Comparison of ENCODE assay signal across 28 mouse cellular contexts in genomic region chr15:27457001-27457400, GRCm38 (mm10).
"Had no signal": no experiment of that assay in that cellular context is flagged by ENCODE, and none has a peak within 500 bp of the region (broad histone marks: within the 10 kb centered on the region; RNA-seq: fewer than 3 reads in every experiment).

No protein-coding gene starts in this region.

- H3K4me3 ChIP-seq: embryonic facial prominence, embryonic 10.5 days; embryonic facial prominence, embryonic 12.5 days; embryonic facial prominence, embryonic 13.5 days; embryonic facial prominence, embryonic 15.5 days; erythroblast, embryonic 14.5 days; forebrain, embryonic 10.5 days; forebrain, embryonic 12.5 days; forebrain, embryonic 13.5 days; forebrain, embryonic 15.5 days; gastrocnemius, adult 2 months; heart, adult 2 months had no signal

- H3K27ac ChIP-seq: embryonic facial prominence, embryonic 10.5 days; embryonic facial prominence, embryonic 12.5 days; embryonic facial prominence, embryonic 13.5 days; embryonic facial prominence, embryonic 15.5 days; forebrain, embryonic 10.5 days; forebrain, embryonic 12.5 days; forebrain, embryonic 13.5 days; forebrain, embryonic 15.5 days; gastrocnemius, adult 2 months; heart, adult 2 months had no signal

- ATAC-seq: forebrain, embryonic 13.5 days; forebrain, embryonic 14.5 days; forebrain, embryonic 15.5 days; forebrain, embryonic 16.5 days; forebrain, postnatal 0 days had no signal

- H3K4me2 ChIP-seq: embryonic facial prominence, embryonic 12.5 days; embryonic facial prominence, embryonic 13.5 days; embryonic facial prominence, embryonic 15.5 days; forebrain, embryonic 12.5 days; forebrain, embryonic 13.5 days; forebrain, embryonic 15.5 days had no signal

- DNase-seq: cerebellum, adult 2 months; cerebellum, adult 8-10 months; cerebellum, adult 9-10 months; cerebellum, adult 9-11 months; cerebellum, postnatal 10 days; cerebellum, postnatal 14 days; cerebellum, postnatal 25 days; cerebellum, postnatal 36 days; embryo, embryonic 11 days; forebrain, postnatal 0 days; gastrocnemius, adult 2 months; gastrocnemius, postnatal 10 days; gastrocnemius, postnatal 14 days; gastrocnemius, postnatal 25 days; gastrocnemius, postnatal 36 days; heart, adult 18-20 months; heart, adult 2 months had no signal

- H3K9ac ChIP-seq: embryonic facial prominence, embryonic 12.5 days; embryonic facial prominence, embryonic 13.5 days; embryonic facial prominence, embryonic 15.5 days; forebrain, embryonic 12.5 days; forebrain, embryonic 13.5 days; forebrain, embryonic 15.5 days; forebrain, postnatal 0 days had no signal

- H3K4me1 ChIP-seq: embryonic facial prominence, embryonic 10.5 days had no signal

- H3K36me3 ChIP-seq: embryonic facial prominence, embryonic 10.5 days; embryonic facial prominence, embryonic 12.5 days; embryonic facial prominence, embryonic 13.5 days; embryonic facial prominence, embryonic 15.5 days; forebrain, embryonic 10.5 days; forebrain, embryonic 12.5 days; forebrain, embryonic 15.5 days had no signal

- H3K27me3 ChIP-seq: embryonic facial prominence, embryonic 12.5 days; embryonic facial prominence, embryonic 13.5 days; embryonic facial prominence, embryonic 15.5 days; forebrain, embryonic 12.5 days; forebrain, embryonic 13.5 days; forebrain, embryonic 15.5 days had no signal

- H3K9me3 ChIP-seq: embryonic facial prominence, embryonic 10.5 days; embryonic facial prominence, embryonic 12.5 days; embryonic facial prominence, embryonic 13.5 days; embryonic facial prominence, embryonic 15.5 days; forebrain, embryonic 10.5 days; forebrain, embryonic 12.5 days; forebrain, embryonic 13.5 days; forebrain, embryonic 15.5 days had no signal
